Mouse (Mus musculus) embryonic stem cell, embryonic (primary cell): ENCODE measurements around the gene Ptcd2.
"Not testable (repeated sequence)": the region's sequence is repeated elsewhere in the genome, so short reads cannot be mapped to it uniquely, and the experiment has no call there.

Experiments used
- CTCF ChIA-PET, 4 experiments: fragments of 300-600 bp in 2 of 4; fragments of 350-600 bp in 2 of 4; sonication (Branson Sonifier 250); formaldehyde crosslinking; loops; one replicate each; lab custom pipeline; 2022; ENCODE audit warnings: inconsistent platforms in 2 of 4; lab: Charles Lee
- POLR2A ChIA-PET, 4 experiments: fragments of 300-600 bp in 2 of 4; fragments of 350-600 bp in 2 of 4; sonication (Branson Sonifier 250); formaldehyde crosslinking; loops; one replicate each; lab custom pipeline; 2022; ENCODE audit warnings: antibody characterized with exemption in 4 of 4, inconsistent platforms in 1 of 4; lab: Charles Lee

The Ptcd2 gene

GRCm38 (mm10) chr13:99331255-99331654, 13.2 kb downstream of the Ptcd2 start:
- ChIA-PET POLR2A (interaction anchor here in 2 of 4 experiments (0.5 to 1.8 kb wide), 5 partner anchors 12 to 113 kb away, joined by 3 to 5 read pairs (median 3); no protein-coding TSS in a partner anchor), CTCF (interaction anchor here in 1 of 4 experiments (0.7 kb wide), 1 partner anchor 28 kb away, joined by 3 read pairs; no protein-coding TSS in a partner anchor)

- CTCF ChIA-PET, result interaction anchor here in 2 of 4 experiments (0.6 to 1.1 kb wide), 3 partner anchors 29 to 190 kb away, joined by 3 to 4 read pairs (median 3); no protein-coding TSS in a partner anchor
- POLR2A ChIA-PET, result interaction anchor here in 2 of 4 experiments (0.6 to 1.4 kb wide), 7 partner anchors 8 to 464 kb away, joined by 3 to 5 read pairs (median 3); no protein-coding TSS in a partner anchor
These were observed 20.2 kb downstream of the Ptcd2 start for GRCm38 (mm10) chr13:99324337-99324685.

DNA sequence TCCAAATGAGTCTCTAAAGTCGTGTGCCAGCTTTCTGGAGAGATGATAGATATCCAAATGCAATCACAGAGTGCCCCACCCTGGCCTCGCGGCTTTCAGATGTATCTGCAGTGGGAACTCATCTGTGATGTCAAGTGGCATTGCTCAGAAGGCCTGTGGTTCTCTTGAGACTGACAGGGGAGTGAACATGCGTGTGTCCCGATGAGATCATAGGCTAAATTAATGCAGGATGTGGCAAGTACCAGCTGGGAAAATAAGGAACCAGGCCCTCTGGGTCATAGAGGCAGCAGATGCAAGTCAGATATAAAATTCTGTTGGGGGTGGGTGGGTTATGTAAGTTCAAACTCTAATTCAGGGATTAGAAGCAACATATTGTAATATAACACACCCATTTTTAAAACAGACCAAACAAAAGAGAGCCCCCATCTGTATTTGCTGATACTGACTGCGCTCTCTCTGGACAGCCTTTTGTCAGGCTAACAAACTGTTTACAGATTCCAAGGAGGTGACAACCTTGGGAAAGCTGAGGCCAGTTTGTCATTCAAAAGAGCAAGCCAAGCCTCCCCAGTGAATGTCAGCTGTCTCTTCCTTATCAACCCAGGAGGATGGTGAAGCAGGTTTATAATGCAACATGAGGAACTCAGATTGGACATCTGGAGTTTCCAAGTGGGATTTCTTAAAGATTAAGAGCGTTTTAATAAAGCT, 20.7 kb downstream of the Ptcd2 start:
- ChIA-PET POLR2A (interaction anchor here in 3 of 4 experiments (0.6 to 1.4 kb wide), 6 partner anchors 8 to 410 kb away, joined by 3 to 7 read pairs (median 3); no protein-coding TSS in a partner anchor), CTCF (interaction anchor here in 2 of 4 experiments (0.6 to 1.1 kb wide), 3 partner anchors 29 to 191 kb away, joined by 3 to 4 read pairs (median 3); no protein-coding TSS in a partner anchor)

- POLR2A ChIA-PET, result interaction anchor here in 2 of 4 experiments (0.5 to 1.2 kb wide), 2 partner anchors 13 to 746 kb away, joined by 3 to 6 read pairs; no protein-coding TSS in a partner anchor
- CTCF ChIA-PET, result not testable (repeated sequence)
These were observed 21.6 kb downstream of the Ptcd2 start for GRCm38 (mm10) chr13:99322915-99323314.

DNA sequence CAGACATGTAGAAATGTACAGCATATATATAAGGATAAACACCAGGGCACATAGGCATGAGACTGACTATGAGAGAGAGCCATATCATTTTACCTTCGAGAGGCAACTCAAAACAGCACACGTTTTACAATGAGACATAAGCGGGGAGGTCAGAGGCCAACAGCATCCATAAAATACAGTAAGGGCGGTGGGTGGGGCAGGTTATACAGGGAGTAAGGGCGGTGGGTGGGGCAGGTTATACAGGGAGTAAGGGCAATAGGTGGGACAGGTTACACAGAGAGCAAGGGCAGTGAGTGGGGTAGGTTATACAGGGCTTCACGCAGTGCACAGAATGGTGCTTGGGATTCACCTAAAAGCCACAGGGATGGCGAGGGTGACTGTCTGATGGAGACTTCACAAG, 24.1 kb downstream of the Ptcd2 start:
- ChIA-PET POLR2A (interaction anchor here in 2 of 4 experiments (0.7 to 1.7 kb wide), 5 partner anchors 17 to 64 kb away, joined by 3 to 4 read pairs (median 3); no protein-coding TSS in a partner anchor), CTCF (interaction anchor here in 1 of 4 experiments (1.4 kb wide), 1 partner anchor 55 kb away, joined by 4 read pairs; no protein-coding TSS in a partner anchor)

GRCm38 (mm10) chr13:99317058-99317457, 27.4 kb downstream of the Ptcd2 start:
- ChIA-PET CTCF (no interaction called here), POLR2A (no interaction called here)

DNA sequence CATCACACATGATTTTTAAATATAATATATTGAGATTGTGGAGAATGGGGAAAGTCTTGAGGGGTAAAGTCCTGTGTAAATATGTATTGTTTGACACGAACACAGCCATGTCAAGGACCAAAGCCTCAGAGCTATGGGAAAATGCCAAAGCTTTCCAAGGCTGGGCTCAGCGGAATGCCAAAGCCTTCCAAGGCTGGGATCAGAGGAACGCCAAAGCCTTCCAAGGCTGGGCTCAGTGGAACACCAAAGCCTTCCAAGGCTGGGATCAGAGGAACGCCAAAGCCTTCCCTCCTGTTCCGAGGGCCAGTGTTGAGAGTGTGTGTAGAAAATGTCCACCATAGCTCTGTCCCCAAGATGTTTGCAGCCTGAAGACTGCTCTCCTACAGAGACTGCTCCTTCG, 28.1 kb downstream of the Ptcd2 start:
- CTCF ChIA-PET, result no interaction called here
- POLR2A ChIA-PET, result interaction anchor here in 2 of 4 experiments (0.7 to 0.8 kb wide), 2 partner anchors 8 to 13 kb away, joined by 3 read pairs; no protein-coding TSS in a partner anchor

- ChIA-PET POLR2A (no interaction called here), CTCF (no interaction called here)
These were observed 29.8 kb downstream of the Ptcd2 start for GRCm38 (mm10) chr13:99314657-99315181.

GRCm38 (mm10) chr13:99314098-99314497, 30.4 kb downstream of the Ptcd2 start:
- ChIA-PET CTCF (no interaction called here), POLR2A (no interaction called here)

- CTCF ChIA-PET, result no interaction called here
- POLR2A ChIA-PET, result interaction anchor here in 1 of 4 experiments (0.7 kb wide), 1 partner anchor 124 kb away, joined by 3 read pairs; the partner anchor contains the start of gene Zfp366
These were observed 36.1 kb downstream of the Ptcd2 start for GRCm38 (mm10) chr13:99308393-99308792.

- ChIA-PET POLR2A (interaction anchor here in 1 of 4 experiments (0.7 kb wide), 1 partner anchor 123 kb away, joined by 3 read pairs; the partner anchor contains the start of gene Zfp366), CTCF (no interaction called here)
These were observed 36.6 kb downstream of the Ptcd2 start for GRCm38 (mm10) chr13:99307930-99308359.

DNA sequence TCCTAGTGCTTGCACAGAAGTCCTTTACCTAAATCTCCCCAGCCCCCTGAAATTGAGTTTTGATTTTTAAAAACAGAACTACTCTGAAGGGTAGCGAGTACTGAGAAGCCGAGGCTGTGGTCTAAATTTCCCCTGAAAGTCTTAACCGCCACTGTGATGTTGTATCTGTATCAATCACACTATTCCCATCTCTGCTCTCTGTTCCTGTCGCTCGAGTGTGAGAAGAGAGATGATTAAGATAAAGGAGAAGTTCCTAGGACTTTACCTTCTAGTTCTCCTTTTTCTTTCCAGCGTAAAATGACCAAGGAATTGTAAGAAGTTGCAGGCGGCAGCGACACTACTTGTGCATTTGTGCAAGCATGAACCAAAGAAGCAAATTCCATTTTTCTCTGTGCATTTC, 38.3 kb downstream of the Ptcd2 start:
- POLR2A ChIA-PET, result no interaction called here
- CTCF ChIA-PET, result no interaction called here

DNA sequence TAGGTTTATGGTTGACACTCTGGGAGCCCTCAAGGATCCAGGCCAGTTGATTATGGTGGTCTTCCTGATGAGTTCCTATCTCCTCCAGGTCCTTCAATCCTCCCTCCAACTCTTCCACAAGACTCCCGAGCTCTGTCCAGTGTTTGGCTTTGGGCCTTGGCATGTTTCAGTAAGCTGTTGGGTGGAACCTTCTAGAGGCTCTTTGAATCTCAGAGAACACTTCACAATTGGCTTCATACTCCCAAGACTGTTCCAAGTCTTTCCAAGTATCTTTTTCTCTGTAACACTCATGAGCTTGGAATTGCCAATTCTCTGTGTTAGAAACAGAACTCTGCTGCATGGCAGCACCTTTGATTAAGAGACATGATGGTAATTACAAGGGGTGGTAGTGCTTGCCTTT, 39.3 kb downstream of the Ptcd2 start:
- ChIA-PET POLR2A (interaction anchor here in 1 of 4 experiments (1.0 kb wide), 1 partner anchor 39 kb away, joined by 3 read pairs; the partner anchor contains the start of genes Mrps27 and Ptcd2), CTCF (interaction anchor here in 1 of 4 experiments (1.3 kb wide), 1 partner anchor 73 kb away, joined by 3 read pairs; no protein-coding TSS in a partner anchor)

DNA sequence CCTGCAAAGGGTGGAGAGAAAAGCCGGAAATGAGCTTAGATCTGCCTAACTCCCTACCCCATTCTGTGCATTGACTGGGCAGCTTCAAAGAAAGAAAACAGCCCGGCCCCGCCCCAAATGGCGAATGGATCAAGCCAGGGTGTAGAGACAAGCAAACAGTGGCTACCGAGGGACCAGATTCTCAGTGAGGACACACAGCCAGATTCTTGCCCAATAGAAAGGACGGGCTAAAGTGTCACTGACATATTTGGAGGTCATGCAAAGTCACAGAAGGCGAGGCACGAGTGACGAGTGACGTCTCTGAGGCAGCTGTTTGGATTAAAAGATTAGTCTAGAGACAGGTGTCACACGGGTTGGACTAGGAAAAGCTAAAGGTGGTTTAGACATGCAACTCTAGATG, 40.1 kb downstream of the Ptcd2 start:
- ChIA-PET CTCF (interaction anchor here in 1 of 4 experiments (1.3 kb wide), 1 partner anchor 74 kb away, joined by 3 read pairs; no protein-coding TSS in a partner anchor), POLR2A (interaction anchor here in 1 of 4 experiments (0.5 to 1.0 kb wide), 2 partner anchors 29 to 40 kb away, joined by 3 read pairs; partner anchors contain the start of genes Mrps27 and Ptcd2)

GRCm38 (mm10) chr13:99303846-99304245, 40.7 kb downstream of the Ptcd2 start:
- ChIA-PET POLR2A (interaction anchor here in 1 of 4 experiments (1.5 kb wide), 1 partner anchor 18 kb away, joined by 4 read pairs; no protein-coding TSS in a partner anchor), CTCF (interaction anchor here in 1 of 4 experiments (1.3 kb wide), 1 partner anchor 74 kb away, joined by 3 read pairs; no protein-coding TSS in a partner anchor)

DNA sequence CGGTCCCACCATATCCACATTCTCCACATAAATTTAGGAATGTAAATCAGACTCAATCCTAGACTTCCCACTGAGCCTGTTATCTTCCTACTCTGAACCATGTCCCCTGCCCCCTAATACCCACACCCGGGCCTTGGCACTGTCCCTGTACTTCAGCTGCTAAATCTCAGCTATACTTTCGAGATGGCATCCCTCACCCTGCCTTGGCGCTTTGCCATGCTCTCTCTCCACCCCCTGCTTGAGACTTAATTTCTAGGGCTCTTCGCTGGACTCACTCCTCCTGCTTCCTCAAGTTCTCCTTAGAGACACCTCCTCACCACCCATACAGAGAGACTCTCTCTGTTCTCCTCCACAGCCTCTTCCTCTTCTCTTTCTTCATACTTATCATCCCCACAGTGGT, 44.6 kb downstream of the Ptcd2 start:
- ChIA-PET POLR2A (interaction anchor here in 1 of 4 experiments (1.1 kb wide), 1 partner anchor 20 kb away, joined by 3 read pairs; no protein-coding TSS in a partner anchor), CTCF (no interaction called here)

DNA sequence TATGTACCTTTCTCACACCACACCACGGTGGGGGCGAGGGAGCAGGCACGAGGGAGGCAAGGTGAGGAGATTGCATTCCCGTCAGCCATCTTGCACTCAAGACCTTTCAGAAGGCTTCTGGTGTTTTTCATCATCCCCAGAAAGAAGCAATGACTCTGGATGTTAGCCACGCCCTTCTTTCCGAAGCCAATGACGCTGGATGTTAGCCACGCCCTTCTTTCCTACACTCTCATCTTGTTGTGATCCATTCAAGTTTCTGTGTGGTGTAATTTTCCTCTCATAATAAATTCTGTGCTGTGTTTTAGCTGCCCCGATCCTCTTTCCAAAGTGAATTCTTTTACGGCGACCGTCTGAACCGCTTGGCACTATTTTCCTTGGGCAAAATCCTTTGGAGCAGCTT, 50.3 kb downstream of the Ptcd2 start:
- CTCF ChIA-PET, result no interaction called here
- POLR2A ChIA-PET, result no interaction called here

- CTCF ChIA-PET, result no interaction called here
- POLR2A ChIA-PET, result interaction anchor here in 1 of 4 experiments (0.5 kb wide), 1 partner anchor 1214 kb away, joined by 3 read pairs; no protein-coding TSS in a partner anchor
These were observed 53.7 kb downstream of the Ptcd2 start for GRCm38 (mm10) chr13:99290766-99291165.

- CTCF ChIA-PET, result no interaction called here
- POLR2A ChIA-PET, result interaction anchor here in 2 of 4 experiments (0.6 to 1.0 kb wide), 2 partner anchors 12 to 200 kb away, joined by 3 read pairs; no protein-coding TSS in a partner anchor
These were observed 56.7 kb downstream of the Ptcd2 start for GRCm38 (mm10) chr13:99287786-99288185.
